Mouse (Mus musculus): ENCODE data around the gene Myrf. TPM values are rescaled to one million over a fixed set of nuclear protein-coding genes. Genes with fewer than 3 reads are reported as not detected.

Gene Myrf
- polyA plus RNA-seq, 1 experiment from 2014 or later = 4.2 TPM

DNA sequence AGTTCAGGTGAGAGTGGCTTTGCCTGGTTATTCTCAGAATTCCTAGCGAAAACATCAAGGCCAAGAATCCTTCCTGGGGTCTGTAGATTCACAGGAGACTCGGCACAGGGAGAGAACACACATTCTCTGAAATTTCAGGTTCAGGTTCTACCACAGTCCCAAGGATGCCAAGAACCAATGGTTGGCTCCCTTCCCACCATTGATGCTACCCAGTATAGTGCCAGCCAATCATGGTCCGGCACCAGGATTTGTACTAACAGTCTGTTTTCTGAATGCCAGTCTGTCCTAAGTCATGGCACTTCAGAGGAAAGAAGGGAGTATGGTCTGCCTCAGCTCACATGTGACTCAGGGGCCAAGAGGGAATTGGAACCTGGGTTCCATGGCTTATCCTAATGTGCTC lies 54.7 kb downstream of the Myrf start:
- Histone ChIP-seq H3K9me3 (replicated peaks) (no peaks in the 10 kb centered on the region), H3K4me1 (peaks cover 28% of the 10 kb centered on the region), H3K9ac (no peak overlapping the region), H3K36me3 (peaks cover 59% of the 10 kb centered on the region), H3K27me3 (no peaks in the 10 kb centered on the region), H3K27ac (no peak overlapping the region), H3K4me2 (no peak overlapping the region), H3K4me3 (replicated peaks) (no peak overlapping the region)
- 94% methylated on average over 3 of the region's 3 CpGs for whole genome bisulfite sequencing
- ATAC-seq (replicated peaks; ENCODE audit: low FRiP score) = no peak

GRCm38 (mm10) chr19:10184096-10184495 lies 56.5 kb downstream of the Myrf start:
- 7% methylated on average over 12 of the region's 12 CpGs for WGBS
- peak overlapping the region; percentile 80 for H3K4me3 ChIP-seq (replicated peaks)
- H3K36me3 ChIP-seq = peaks cover 42% of the 10 kb centered on the region
- no peaks in the 10 kb centered on the region for H3K27me3 ChIP-seq
- H3K27ac ChIP-seq = peak overlapping the region; percentile 96
- peak; percentile 42; the same call in 1 of the 2 replicates for ATAC-seq (replicated peaks; ENCODE audit: low FRiP score)
- peak overlapping the region; percentile 76 for H3K4me2 ChIP-seq
- peak overlapping the region; percentile 89 for H3K9ac ChIP-seq
- H3K9me3 ChIP-seq (replicated peaks) = no peaks in the 10 kb centered on the region
- peaks cover 28% of the 10 kb centered on the region for H3K4me1 ChIP-seq

DNA sequence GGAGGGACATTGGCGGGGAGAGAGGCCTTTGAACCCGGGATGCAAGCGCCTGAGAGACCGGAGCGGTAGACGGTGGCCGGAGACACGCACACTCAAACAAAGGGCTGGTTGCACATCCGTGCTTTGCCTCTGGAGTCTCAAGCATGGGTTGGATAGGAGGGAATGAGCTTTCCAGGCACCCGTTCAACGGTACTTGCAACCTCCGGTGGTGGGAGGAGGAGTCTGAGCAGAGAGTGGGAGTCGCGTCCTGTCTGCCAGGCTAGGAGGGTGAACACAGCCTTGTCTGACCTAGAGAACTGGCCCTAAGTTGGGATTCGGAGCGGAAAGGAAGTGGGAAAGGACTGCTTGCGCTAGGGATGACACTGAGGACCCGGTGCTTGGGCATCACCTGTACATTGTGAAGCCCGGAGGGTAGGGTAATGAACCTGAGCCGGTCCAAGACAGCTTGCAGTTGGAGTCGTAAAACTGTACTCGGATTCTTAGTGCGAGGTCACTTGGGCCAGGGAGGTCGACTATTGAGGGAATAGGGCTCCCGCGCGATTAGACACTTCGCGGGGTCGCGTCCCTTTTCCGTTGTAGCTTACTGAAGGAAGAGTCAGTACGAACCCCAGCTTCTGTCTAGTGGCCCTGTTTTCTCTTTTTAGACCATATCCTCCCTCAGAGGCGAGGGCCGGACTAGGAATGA lies 57.1 kb downstream of the Myrf start:
- H3K27me3 ChIP-seq = no peaks in the 10 kb centered on the region
- under 1% methylated on average over 35 of the region's 35 CpGs for WGBS

DNA sequence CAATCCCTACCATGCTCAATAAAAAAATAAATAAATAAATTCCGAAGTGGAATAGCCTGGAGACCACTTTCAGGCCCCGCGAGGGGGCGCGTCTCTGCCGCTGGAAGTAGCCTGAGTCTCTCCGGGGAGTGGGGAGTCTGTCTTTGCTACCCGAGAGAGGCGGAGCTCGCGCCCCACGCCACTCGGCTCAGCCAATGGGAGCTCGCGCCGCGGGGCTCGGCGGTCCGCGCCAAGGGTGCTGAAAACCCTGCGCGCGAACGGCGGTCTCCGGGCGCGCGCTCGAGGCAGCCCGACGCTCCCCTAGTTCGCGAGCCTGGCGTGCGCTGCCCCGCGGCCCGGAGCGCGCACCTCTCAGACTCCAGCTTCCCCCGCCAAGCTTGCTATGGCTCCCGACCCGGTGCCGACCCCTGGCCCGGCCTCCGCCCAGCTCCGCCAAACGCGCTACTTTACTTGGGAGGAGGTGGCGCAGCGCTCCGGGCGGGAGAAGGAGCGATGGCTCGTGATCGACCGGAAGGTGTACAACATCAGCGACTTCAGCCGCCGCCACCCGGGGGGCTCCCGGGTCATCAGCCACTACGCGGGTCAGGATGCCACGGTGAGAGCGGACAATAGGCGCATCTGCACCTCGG lies 57.8 kb downstream of the Myrf start, which contains the start of gene Fads1:
Gene Fads1 (plus strand): TSS at position 219 of the 629 bp plus-strand sequence.
- H3K4me3 ChIP-seq (replicated peaks) = peak within 1 kb of the TSS; percentile 80
- peaks cover 29% of the 10 kb centered on the region for H3K36me3 ChIP-seq
- peak within 1 kb of the TSS; percentile 89 for H3K9ac ChIP-seq
- WGBS = under 1% methylated on average over 60 of the region's 70 CpGs
- peak within 1 kb of the TSS; percentile 76 for H3K4me2 ChIP-seq
- H3K27ac ChIP-seq = peak within 1 kb of the TSS; percentile 96
- H3K27me3 ChIP-seq = no peaks in the 10 kb centered on the region
- H3K9me3 ChIP-seq (replicated peaks) = no peaks in the 10 kb centered on the region
- peaks cover 23% of the 10 kb centered on the region for H3K4me1 ChIP-seq
- peak; percentile 97 for ATAC-seq (replicated peaks; ENCODE audit: low FRiP score)

More for the DNA sequence above, 57.1 kb downstream of the Myrf start:
- H3K4me3 ChIP-seq (replicated peaks) = peak overlapping the region; percentile 80
- peaks cover 24% of the 10 kb centered on the region for H3K4me1 ChIP-seq
- H3K4me2 ChIP-seq = peak overlapping the region; percentile 76
- peak; percentile 79 for ATAC-seq (replicated peaks; ENCODE audit: low FRiP score)
- H3K36me3 ChIP-seq = peaks cover 36% of the 10 kb centered on the region
- no peaks in the 10 kb centered on the region for H3K9me3 ChIP-seq (replicated peaks)
- peak overlapping the region; percentile 96 for H3K27ac ChIP-seq
- peak overlapping the region; percentile 89 for H3K9ac ChIP-seq

- Histone ChIP-seq H3K4me2 (peak overlapping the region; percentile 76), H3K36me3 (peaks cover 23% of the 10 kb centered on the region), H3K27me3 (no peaks in the 10 kb centered on the region), H3K4me1 (peaks cover 26% of the 10 kb centered on the region), H3K4me3 (replicated peaks) (peak overlapping the region; percentile 80), H3K9me3 (replicated peaks) (no peaks in the 10 kb centered on the region), H3K9ac (no peak overlapping the region), H3K27ac (peak overlapping the region; percentile 61; the same call in 1 of the 2 replicates)
- 32% methylated on average over 7 of the region's 7 CpGs for WGBS
- ATAC-seq (replicated peaks; ENCODE audit: low FRiP score) = no peak
These were observed 58.4 kb downstream of the Myrf start for GRCm38 (mm10) chr19:10182142-10182541.

DNA sequence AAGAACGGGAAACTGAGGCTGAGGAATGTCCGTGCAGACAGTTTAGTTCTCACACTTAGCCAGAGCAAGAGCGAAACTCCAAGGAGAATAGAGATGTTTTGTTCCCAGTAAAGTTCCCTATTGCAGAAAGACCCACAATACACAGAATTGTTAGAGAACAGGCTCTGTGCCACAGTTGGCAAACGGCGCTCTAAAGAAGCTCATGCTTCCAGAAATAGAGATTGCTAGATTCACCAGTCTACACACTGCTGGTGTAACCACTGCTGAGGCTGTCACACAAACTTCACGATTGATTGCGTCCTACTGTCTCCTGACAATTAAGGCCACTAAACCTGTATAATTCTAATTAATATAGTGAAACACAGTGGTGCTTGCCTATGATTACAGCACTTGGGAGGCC lies 59.3 kb downstream of the Myrf start:
- Histone ChIP-seq H3K36me3 (peaks cover 14% of the 10 kb centered on the region), H3K4me1 (peaks cover 29% of the 10 kb centered on the region), H3K27me3 (no peaks in the 10 kb centered on the region), H3K4me3 (replicated peaks) (no peak overlapping the region), H3K9me3 (replicated peaks) (no peaks in the 10 kb centered on the region), H3K4me2 (no peak overlapping the region), H3K9ac (no peak overlapping the region), H3K27ac (no peak overlapping the region)
- ATAC-seq (replicated peaks; ENCODE audit: low FRiP score) = no peak
- 94% methylated on average over 7 of the region's 7 CpGs for WGBS

GRCm38 (mm10) chr19:10176941-10177372 lies 63.6 kb downstream of the Myrf start:
- 0 out of 2 replicates have a peak, but pooled peaks have one; percentile 29 for ATAC-seq (replicated peaks; ENCODE audit: low FRiP score)
- H3K4me1 ChIP-seq = peaks cover 7% of the 10 kb centered on the region; the same call in 1 of the 2 replicates
- H3K9ac ChIP-seq = no peak overlapping the region
- H3K9me3 ChIP-seq (replicated peaks) = no peaks in the 10 kb centered on the region
- H3K27me3 ChIP-seq = no peaks in the 10 kb centered on the region
- H3K27ac ChIP-seq = peak overlapping the region; percentile 37; the same call in 1 of the 2 replicates
- no peaks in the 10 kb centered on the region for H3K36me3 ChIP-seq
- 46% methylated on average over 7 of the region's 7 CpGs for WGBS
- H3K4me2 ChIP-seq = 0 out of 2 replicates have a peak overlapping the region, but pooled peaks have one; percentile 24
- H3K4me3 ChIP-seq (replicated peaks) = no peak overlapping the region

DNA sequence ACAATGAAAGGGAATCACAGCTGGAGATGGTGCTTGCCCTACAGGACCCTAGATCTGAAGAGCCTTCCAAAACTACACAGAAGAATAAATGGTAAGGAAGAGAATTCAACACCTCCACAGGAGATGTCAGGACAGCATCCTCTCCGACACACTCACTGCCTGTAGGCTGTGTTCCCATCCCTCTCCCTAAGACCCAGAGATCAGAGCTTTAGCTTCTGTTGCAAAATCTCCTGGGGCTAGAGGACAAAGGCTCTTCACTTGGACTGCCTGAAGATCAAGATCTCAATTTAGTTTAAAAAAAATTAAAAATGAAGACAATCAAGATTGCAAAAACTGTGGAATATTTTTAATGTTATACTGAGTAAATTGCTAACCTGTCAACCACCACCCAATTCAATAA lies 64.1 kb downstream of the Myrf start:
- 0 out of 2 replicates have a peak overlapping the region, but pooled peaks have one; percentile 24 for H3K27ac ChIP-seq
- no peaks in the 10 kb centered on the region for H3K27me3 ChIP-seq
- H3K36me3 ChIP-seq = no peaks in the 10 kb centered on the region
- no peaks in the 10 kb centered on the region for H3K9me3 ChIP-seq (replicated peaks)
- H3K4me2 ChIP-seq = no peak overlapping the region
- no peak overlapping the region for H3K9ac ChIP-seq
- no peak for ATAC-seq (replicated peaks; ENCODE audit: low FRiP score)
- no peak overlapping the region for H3K4me3 ChIP-seq (replicated peaks)
- WGBS = 73% methylated on average over 1 of the region's 1 CpGs
- peaks cover 7% of the 10 kb centered on the region; the same call in 1 of the 2 replicates for H3K4me1 ChIP-seq

- Histone ChIP-seq H3K36me3 (no peaks in the 10 kb centered on the region), H3K9me3 (replicated peaks) (no peaks in the 10 kb centered on the region), H3K27me3 (no peaks in the 10 kb centered on the region), H3K9ac (no peak overlapping the region), H3K4me3 (replicated peaks) (no peak overlapping the region), H3K27ac (no peak overlapping the region), H3K4me2 (no peak overlapping the region), H3K4me1 (peaks cover 7% of the 10 kb centered on the region; the same call in 1 of the 2 replicates)
- no peak for ATAC-seq (replicated peaks; ENCODE audit: low FRiP score)
- 81% methylated on average over 4 of the region's 4 CpGs for WGBS
These were observed 65.6 kb downstream of the Myrf start for GRCm38 (mm10) chr19:10174956-10175355.

DNA sequence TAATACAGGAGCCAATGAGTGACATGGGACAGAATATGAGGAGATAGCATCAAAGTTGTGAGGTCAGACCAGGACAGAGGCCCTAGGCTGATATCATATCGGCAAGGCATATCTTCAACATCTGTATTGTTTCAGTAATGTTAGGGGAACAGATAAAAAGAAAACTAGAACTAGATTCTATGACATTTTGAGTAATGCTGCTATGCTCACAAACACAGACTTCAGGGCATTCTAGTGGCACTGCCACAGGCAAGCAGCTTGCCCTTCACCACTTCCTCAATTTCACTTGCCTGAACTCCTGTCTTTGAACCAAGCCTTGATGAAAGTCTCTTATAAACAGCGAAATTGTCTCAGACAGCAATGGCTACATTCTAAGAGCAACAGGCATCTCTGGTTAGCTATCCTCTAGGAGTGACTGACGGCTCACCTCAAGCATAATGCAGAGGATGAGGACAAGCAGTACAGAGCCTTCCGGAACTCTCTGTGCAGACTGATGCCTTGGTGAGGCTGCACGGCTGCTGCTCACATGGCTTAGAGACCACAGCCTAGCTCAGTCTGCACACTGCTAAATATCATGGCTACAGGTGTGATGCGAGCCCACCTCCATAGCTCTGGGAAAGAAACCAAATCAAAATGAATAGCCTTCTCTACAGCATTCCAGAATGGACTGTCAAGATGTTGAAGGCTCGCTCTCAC lies 66.6 kb downstream of the Myrf start:
- no peaks in the 10 kb centered on the region for H3K27me3 ChIP-seq
- H3K9me3 ChIP-seq (replicated peaks) = no peaks in the 10 kb centered on the region
- WGBS = 83% methylated on average over 7 of the region's 7 CpGs
- H3K9ac ChIP-seq = no peak overlapping the region
- H3K4me3 ChIP-seq (replicated peaks) = no peak overlapping the region
- H3K4me2 ChIP-seq = no peak overlapping the region
- no peak for ATAC-seq (replicated peaks; ENCODE audit: low FRiP score)
- no peak overlapping the region for H3K27ac ChIP-seq
- peaks cover 7% of the 10 kb centered on the region; the same call in 1 of the 2 replicates for H3K4me1 ChIP-seq
- no peaks in the 10 kb centered on the region for H3K36me3 ChIP-seq

- ATAC-seq (replicated peaks; ENCODE audit: low FRiP score) = no peak
- H3K27ac ChIP-seq = no peak overlapping the region
- WGBS = 86% methylated on average over 5 of the region's 5 CpGs
- H3K9me3 ChIP-seq (replicated peaks) = no peaks in the 10 kb centered on the region
- H3K27me3 ChIP-seq = no peaks in the 10 kb centered on the region
- H3K4me1 ChIP-seq = peaks cover 7% of the 10 kb centered on the region; the same call in 1 of the 2 replicates
- H3K36me3 ChIP-seq = no peaks in the 10 kb centered on the region
- no peak overlapping the region for H3K4me3 ChIP-seq (replicated peaks)
- no peak overlapping the region for H3K9ac ChIP-seq
- no peak overlapping the region for H3K4me2 ChIP-seq
These were observed 67.3 kb downstream of the Myrf start for GRCm38 (mm10) chr19:10173116-10173718.
